Mouse (Mus musculus): ENCODE data around the gene Ubr3. TPM values are rescaled to one million over a fixed set of nuclear protein-coding genes. Genes with fewer than 3 reads are reported as not detected.

Gene Ubr3
- total RNA-seq, 1 experiment = 64.3 TPM

DNA sequence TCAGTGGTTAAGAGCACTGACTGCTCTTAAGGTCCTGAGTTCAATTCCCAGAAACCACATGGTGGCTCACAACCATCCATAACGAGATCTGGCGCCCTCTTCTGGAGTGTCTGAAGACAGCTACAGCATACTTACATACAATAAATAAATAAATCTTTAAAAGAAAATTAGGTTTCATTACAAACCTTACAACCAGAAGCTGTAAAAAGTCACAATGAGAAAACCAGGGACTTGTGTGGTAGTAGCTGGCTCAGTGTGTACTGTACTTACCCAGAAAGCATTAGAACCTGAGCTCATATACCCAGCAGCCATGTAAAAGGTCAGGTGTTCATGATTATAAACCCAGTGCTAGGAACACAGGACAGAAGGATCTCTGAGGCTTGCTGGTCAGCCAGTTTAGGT is 13.1 kb upstream of the Ubr3 start:
- Histone ChIP-seq H3K27ac (ENCODE audit: insufficient read depth, low read depth, low read length, poor library complexity, severe bottlenecking) (no peak overlapping the region), H3K4me3 (ENCODE audit: insufficient read depth in 1 of 2, low read depth in 1 of 2, low read length in 2 of 2, poor library complexity in 1 of 2, severe bottlenecking in 1 of 2) (peak overlapping the region; percentile 88 to 92), H3K4me1 (ENCODE audit: control insufficient read depth in 2 of 2, insufficient read depth in 2 of 2, low read length in 2 of 2, poor library complexity in 1 of 2) (no peaks in the 10 kb centered on the region; a peak in 1 of 4 replicates), H3K9ac (ENCODE audit: insufficient read depth, low read depth, low read length, poor library complexity, severe bottlenecking) (peak overlapping the region; percentile 91; the same call in 1 of the 2 replicates), H3K36me3 (ENCODE audit: control insufficient read depth, insufficient read depth, low read length, poor library complexity, severe bottlenecking) (no peaks in the 10 kb centered on the region), H3K9me3 (ENCODE audit: control insufficient read depth, insufficient read depth, low read depth, low read length) (no peaks in the 10 kb centered on the region)
- DNase-seq (ENCODE audit: low read depth, low spot score) = no peak
- TF ChIP-seq ZC3H11A (IDR thresholded peaks at IDR 0.05; ENCODE audit: borderline replicate concordance, low read depth, low read length) = no peak
- TF ChIP-seq CHD2 (IDR thresholded peaks at IDR 0.05; ENCODE audit: low read depth, low read length) = no peak
- TF ChIP-seq ZNF384 (IDR thresholded peaks at IDR 0.05; ENCODE audit: low read depth, low read length) = no peak
- no peak for TF ChIP-seq MAFK (IDR thresholded peaks at IDR 0.05; ENCODE audit: insufficient read depth, low read depth, low read length)
- no peak for TF ChIP-seq HCFC1 (IDR thresholded peaks at IDR 0.05; ENCODE audit: borderline replicate concordance, insufficient read depth, low read length)
- in situ Hi-C loops (cut with MboI; ENCODE audit: low sequenced_read_pairs in 2 of 2, unreplicated experiment in 2 of 2) = no loop called here

DNA sequence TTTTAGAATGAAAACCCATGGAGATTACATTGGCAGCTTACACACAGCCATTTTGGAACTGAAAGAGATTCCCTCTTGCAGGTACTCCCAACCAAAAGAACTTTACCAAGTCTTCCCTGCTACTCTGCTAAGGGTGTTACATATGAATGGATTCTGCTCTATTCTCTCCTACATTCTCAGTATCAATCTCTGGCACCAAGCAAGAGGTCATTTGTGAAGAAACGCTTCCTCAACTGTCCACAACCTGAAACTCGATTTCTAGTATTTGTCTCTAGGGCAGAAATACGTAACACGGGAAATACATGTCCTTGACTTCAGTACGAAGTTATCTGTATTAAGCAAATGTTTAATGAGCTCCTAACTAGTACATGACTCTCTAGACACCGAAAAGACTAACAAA is 12.5 kb upstream of the Ubr3 start:
- Histone ChIP-seq H3K9ac (ENCODE audit: insufficient read depth, low read depth, low read length, poor library complexity, severe bottlenecking) (peak overlapping the region; percentile 91; the same call in 1 of the 2 replicates), H3K27ac (ENCODE audit: insufficient read depth, low read depth, low read length, poor library complexity, severe bottlenecking) (peak overlapping the region; percentile 11; the same call in 1 of the 2 replicates), H3K36me3 (ENCODE audit: control insufficient read depth, insufficient read depth, low read length, poor library complexity, severe bottlenecking) (no peaks in the 10 kb centered on the region), H3K4me1 (ENCODE audit: control insufficient read depth in 2 of 2, insufficient read depth in 2 of 2, low read length in 2 of 2, poor library complexity in 1 of 2) (peaks cover 0 to 4% of the 10 kb centered on the region in 2 experiments; a peak in 3 of 4 replicates), H3K4me3 (ENCODE audit: insufficient read depth in 1 of 2, low read depth in 1 of 2, low read length in 2 of 2, poor library complexity in 1 of 2, severe bottlenecking in 1 of 2) (peak overlapping the region; percentile 88 to 92), H3K9me3 (ENCODE audit: control insufficient read depth, insufficient read depth, low read depth, low read length) (no peaks in the 10 kb centered on the region)
- TF ChIP-seq MAFK (IDR thresholded peaks at IDR 0.05; ENCODE audit: insufficient read depth, low read depth, low read length) = no peak
- TF ChIP-seq CHD2 (IDR thresholded peaks at IDR 0.05; ENCODE audit: low read depth, low read length) = no peak
- TF ChIP-seq ZC3H11A (IDR thresholded peaks at IDR 0.05; ENCODE audit: borderline replicate concordance, low read depth, low read length) = no peak
- TF ChIP-seq ZNF384 (IDR thresholded peaks at IDR 0.05; ENCODE audit: low read depth, low read length) = no peak
- TF ChIP-seq HCFC1 (IDR thresholded peaks at IDR 0.05; ENCODE audit: borderline replicate concordance, insufficient read depth, low read length) = no peak
- in situ Hi-C loops (cut with MboI; ENCODE audit: low sequenced_read_pairs in 2 of 2, unreplicated experiment in 2 of 2) = no loop called here
- no peak for DNase-seq (ENCODE audit: low read depth, low spot score)

DNA sequence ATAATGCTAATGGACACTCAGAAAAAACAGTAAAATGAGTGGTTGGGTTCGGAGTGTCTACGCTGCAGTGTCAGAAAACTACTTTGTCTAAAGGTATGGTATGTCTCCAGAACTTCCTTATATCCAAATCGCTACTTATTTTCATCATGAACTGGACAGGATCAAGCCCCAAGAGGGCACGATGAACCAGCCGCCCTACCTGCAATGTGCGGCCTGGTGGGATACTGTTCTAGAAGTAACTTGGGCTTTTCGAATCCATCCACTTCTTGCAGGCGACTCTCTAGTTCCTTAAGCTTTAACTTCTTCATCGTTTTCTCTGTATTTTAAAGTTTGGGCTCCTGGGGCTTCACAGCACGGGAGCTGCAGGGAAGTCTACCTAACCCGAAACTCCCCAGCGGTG is 12.0 kb upstream of the Ubr3 start:
- Histone ChIP-seq H3K36me3 (ENCODE audit: control insufficient read depth, insufficient read depth, low read length, poor library complexity, severe bottlenecking) (no peaks in the 10 kb centered on the region), H3K4me3 (ENCODE audit: insufficient read depth in 1 of 2, low read depth in 1 of 2, low read length in 2 of 2, poor library complexity in 1 of 2, severe bottlenecking in 1 of 2) (peak overlapping the region; percentile 88 to 92), H3K27ac (ENCODE audit: insufficient read depth, low read depth, low read length, poor library complexity, severe bottlenecking) (peak overlapping the region; percentile 72; the same call in 1 of the 2 replicates), H3K4me1 (ENCODE audit: control insufficient read depth in 2 of 2, insufficient read depth in 2 of 2, low read length in 2 of 2, poor library complexity in 1 of 2) (peaks cover 0 to 5% of the 10 kb centered on the region in 2 experiments; a peak in 3 of 4 replicates), H3K9ac (ENCODE audit: insufficient read depth, low read depth, low read length, poor library complexity, severe bottlenecking) (peak overlapping the region; percentile 91), H3K9me3 (ENCODE audit: control insufficient read depth, insufficient read depth, low read depth, low read length) (no peaks in the 10 kb centered on the region)
- DNase-seq (ENCODE audit: low read depth, low spot score) = no peak
- TF ChIP-seq HCFC1 (IDR thresholded peaks at IDR 0.05; ENCODE audit: borderline replicate concordance, insufficient read depth, low read length) = no peak
- in situ Hi-C loops (cut with MboI; ENCODE audit: low sequenced_read_pairs in 2 of 2, unreplicated experiment in 2 of 2) = no loop called here

DNA sequence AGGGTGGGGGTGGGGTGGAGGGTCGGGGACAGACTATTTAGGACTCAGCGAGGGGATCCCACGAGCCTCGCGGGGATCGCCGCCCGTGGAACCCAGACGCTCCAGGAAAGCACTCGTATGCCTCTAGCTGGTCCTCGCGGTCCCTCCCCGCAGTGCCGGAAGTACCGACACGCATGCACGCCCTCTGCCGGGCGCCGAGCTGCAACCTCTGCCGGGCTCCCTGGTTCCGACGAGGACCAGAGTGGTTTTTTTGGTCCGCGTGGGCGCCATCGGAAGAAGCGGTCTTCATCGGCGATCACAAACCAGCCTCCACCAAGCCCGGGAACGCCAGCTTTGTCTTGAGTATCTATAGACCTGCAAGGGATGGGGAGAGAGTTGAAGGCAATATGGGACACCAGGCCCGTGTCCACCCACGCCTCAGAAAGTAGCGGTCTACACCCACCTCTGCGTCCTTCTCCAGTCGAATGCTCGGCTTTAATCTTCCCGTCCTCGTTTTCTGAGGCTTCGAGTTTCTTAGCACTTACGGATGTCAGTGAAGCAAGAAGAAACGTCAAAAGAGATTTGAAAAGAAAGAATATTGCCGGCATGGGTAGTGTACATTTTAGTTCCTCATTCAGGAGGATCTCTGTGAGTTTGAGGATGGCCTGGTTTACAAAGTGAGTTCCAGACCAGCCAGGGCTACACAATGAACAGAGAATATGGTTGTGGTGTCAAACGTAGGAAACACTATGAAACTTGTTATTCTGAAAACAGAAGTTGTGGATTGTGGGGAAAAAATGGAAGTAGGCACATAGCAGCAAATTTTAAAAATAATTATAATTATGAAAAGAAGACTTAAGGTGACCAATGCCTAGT is 11.4 kb upstream of the Ubr3 start, which contains the start of gene Mettl5:
Mettl5 (minus strand) TSS at position 165 of the 855 bp plus-strand sequence.
- in situ Hi-C loops (cut with MboI; ENCODE audit: low sequenced_read_pairs in 2 of 2, unreplicated experiment in 2 of 2) = no loop called here
- peak within 1 kb of the TSS; percentile 88 to 92 for H3K4me3 ChIP-seq (ENCODE audit: insufficient read depth in 1 of 2, low read depth in 1 of 2, low read length in 2 of 2, poor library complexity in 1 of 2, severe bottlenecking in 1 of 2)
- H3K9ac ChIP-seq (ENCODE audit: insufficient read depth, low read depth, low read length, poor library complexity, severe bottlenecking) = peak within 1 kb of the TSS; percentile 91
- peaks cover 0 to 8% of the 10 kb centered on the region in 2 experiments; a peak in 3 of 4 replicates for H3K4me1 ChIP-seq (ENCODE audit: control insufficient read depth in 2 of 2, insufficient read depth in 2 of 2, low read length in 2 of 2, poor library complexity in 1 of 2)
- DNase-seq (ENCODE audit: low read depth, low spot score) = no peak
- TF ChIP-seq HCFC1 (IDR thresholded peaks at IDR 0.05; ENCODE audit: borderline replicate concordance, insufficient read depth, low read length) = peak; percentile 86
- peak; percentile 38; the same call in 1 of the 2 replicates for TF ChIP-seq ZNF384 (IDR thresholded peaks at IDR 0.05; ENCODE audit: low read depth, low read length)
- no peak for TF ChIP-seq CHD2 (IDR thresholded peaks at IDR 0.05; ENCODE audit: low read depth, low read length)
- no peaks in the 10 kb centered on the region for H3K9me3 ChIP-seq (ENCODE audit: control insufficient read depth, insufficient read depth, low read depth, low read length)
- peak within 1 kb of the TSS; percentile 72; the same call in 1 of the 2 replicates for H3K27ac ChIP-seq (ENCODE audit: insufficient read depth, low read depth, low read length, poor library complexity, severe bottlenecking)
- H3K36me3 ChIP-seq (ENCODE audit: control insufficient read depth, insufficient read depth, low read length, poor library complexity, severe bottlenecking) = no peaks in the 10 kb centered on the region
